Mouse (Mus musculus) heart, embryonic 13.5 days (tissue): ENCODE data around the gene Taar8b. TPM values are rescaled to one million over a fixed set of nuclear protein-coding genes. Genes with fewer than 3 reads are reported as not detected.

Experiments used
- polyA plus RNA-seq: library from polyadenylated mRNA; unstranded; fragments of >200 nt; fragmentation: Nextera tagmentation; extraction: Ambion mirVana; gene quantifications from 2 replicates; pipeline ENCODE4 v1.2.1, GENCODE M21; 2015

Gene Taar8b
- polyA plus RNA-seq, 1 experiment from 2014 or later = not detected

Other genes with a start within 250 kb of the Taar8b start
- gene Vnn3, start 240.8 kb downstream of the Taar8b start, polyA plus RNA-seq = 0.08 TPM in 1 of 2 replicates, not detected in the other
- gene Vnn1, start 197.6 kb downstream of the Taar8b start, polyA plus RNA-seq = 4.8 and 5.2 TPM in 2 replicates
- gene Taar1, start 171.9 kb downstream of the Taar8b start, polyA plus RNA-seq = not detected in 2 replicates
- not detected in 2 replicates for gene Taar2, start 153.7 kb downstream of the Taar8b start, polyA plus RNA-seq
- not detected in 2 replicates for gene Taar3, start 142.7 kb downstream of the Taar8b start, polyA plus RNA-seq
- gene Taar4, start 131.8 kb downstream of the Taar8b start, polyA plus RNA-seq = not detected in 2 replicates
- not detected in 2 replicates for gene Taar5, start 121.6 kb downstream of the Taar8b start, polyA plus RNA-seq
- not detected in 2 replicates for gene Taar6, start 106.6 kb downstream of the Taar8b start, polyA plus RNA-seq
- gene Taar7a, start 98.8 kb downstream of the Taar8b start, polyA plus RNA-seq = not detected in 2 replicates
- not detected in 2 replicates for gene Taar7b, start 92.4 kb downstream of the Taar8b start, polyA plus RNA-seq
- gene Taar7d, start 65.1 kb downstream of the Taar8b start, polyA plus RNA-seq = not detected in 2 replicates
- not detected in 2 replicates for gene Taar7e, start 54.7 kb downstream of the Taar8b start, polyA plus RNA-seq
- not detected in 2 replicates for gene Taar7f, start 42.8 kb downstream of the Taar8b start, polyA plus RNA-seq
- not detected in 2 replicates for gene Taar8a, start 15.8 kb downstream of the Taar8b start, polyA plus RNA-seq
- not detected in 2 replicates for gene Taar8c, start 9.6 kb upstream of the Taar8b start, polyA plus RNA-seq
- gene Taar9, start 17.2 kb upstream of the Taar8b start, polyA plus RNA-seq = not detected in 2 replicates
- gene Stx7, start 57.0 kb upstream of the Taar8b start, polyA plus RNA-seq = 74.9 and 82.6 TPM in 2 replicates
- 5.2 and 5.4 TPM in 2 replicates for gene Moxd1, start 131.2 kb upstream of the Taar8b start, polyA plus RNA-seq